Mouse (Mus musculus) thymus, adult 2 months (tissue): ENCODE data around the gene Dapp1.

Source experiments
- CTCF ChIP-seq: fragments of 200-500 bp; IDR thresholded peaks from 2 replicates; pipeline ENCODE4 v1.5.1; 2012; ENCODE audit warnings: mild to moderate bottlenecking, control low read depth, low read length, moderate library complexity, borderline replicate concordance; ENCODE audit not compliant: control insufficient read depth, poor library complexity, insufficient read depth; ENCODE audit errors: extremely low read depth
- POLR2A ChIP-seq: fragments of 200-500 bp; IDR thresholded peaks from 2 replicates; pipeline ENCODE4 v1.6.1; 2012; ENCODE audit warnings: mild to moderate bottlenecking, low read length, control low read depth, moderate library complexity; ENCODE audit not compliant: control insufficient read depth, poor library complexity, insufficient read depth; ENCODE audit errors: extremely low read depth

- TF ChIP-seq CTCF: no peak
- TF ChIP-seq POLR2A: no peak
These were observed 26.8 kb upstream of the Dapp1 start for GRCm38 (mm10) chr3:138008152-138008551.
